In genomic region chr5:125003873-125004255, GRCm38 (mm10) we compare ENCODE assay signal across 8 mouse cellular contexts. TPM values are rescaled to one million over a fixed set of nuclear protein-coding genes. Genes with fewer than 3 reads are reported as not detected.
DNase-seq lines count a peak whose midpoint lies in the region; ATAC-seq lines count a peak whose summit lies in the region.

No protein-coding gene starts in this region.

- H3K27me3 ChIP-seq in neural tube, embryonic 11.5 days (ENCODE audit: control insufficient read depth, insufficient read depth, low read length): peaks cover 4% of the 10 kb centered on the region
- H3K27me3 ChIP-seq in liver, embryonic 16.5 days (ENCODE audit: control insufficient read depth, insufficient read depth, low read depth, low read length): peaks cover 31% of the 10 kb centered on the region

- H3K9ac ChIP-seq in neural tube, embryonic 11.5 days (ENCODE audit: low read length): peak overlapping the region; percentile 44
- no peak overlapping the region for H3K9ac ChIP-seq in liver, embryonic 16.5 days (ENCODE audit: low read depth, low read length)

- H3K4me1 ChIP-seq in neural tube, embryonic 11.5 days (ENCODE audit: control insufficient read depth, insufficient read depth, low read length): peaks cover 15% of the 10 kb centered on the region
- no peaks in the 10 kb centered on the region; the same call in 1 of the 2 replicates for H3K4me1 ChIP-seq in liver, embryonic 16.5 days (ENCODE audit: control insufficient read depth, low read depth, low read length)

- no peaks in the 10 kb centered on the region for H3K9me3 ChIP-seq in neural tube, embryonic 11.5 days (ENCODE audit: control insufficient read depth, low read length)
- no peaks in the 10 kb centered on the region for H3K9me3 ChIP-seq in liver, embryonic 16.5 days (replicated peaks; ENCODE audit: control insufficient read depth, low read length)

- intact Hi-C loops in left cerebral cortex, postnatal 25 days (cut with DNase I): no loop called here

- peak overlapping the region; percentile 66 for H3K4me2 ChIP-seq in neural tube, embryonic 11.5 days (ENCODE audit: low read depth)
- H3K4me2 ChIP-seq in liver, embryonic 16.5 days (ENCODE audit: low read depth, low read length): peak overlapping the region; percentile 48; the same call in 1 of the 2 replicates

- peak; percentile 20 for DNase-seq in embryo, embryonic 10 days (ENCODE audit: low spot score)
- no peak for DNase-seq in embryo, embryonic 10.5 days (ENCODE audit: low spot score)
- DNase-seq in neural tube, embryonic 11.5 days (ENCODE audit: low spot score): no peak
- DNase-seq in neural tube, embryonic 10.5 days (ENCODE audit: extremely low spot score, low spot score): no peak
- no peak for DNase-seq in retina, postnatal 1 day
- DNase-seq in left cerebral cortex, postnatal 25 days (ENCODE audit: low spot score in 2 of 2): no peak
- no peak for DNase-seq in adipocyte (ENCODE audit: low spot score)

- no peaks in the 10 kb centered on the region for H3K36me3 ChIP-seq in neural tube, embryonic 11.5 days (ENCODE audit: control insufficient read depth, insufficient read depth, low read length)
- H3K36me3 ChIP-seq in liver, embryonic 16.5 days (ENCODE audit: control insufficient read depth, insufficient read depth): no peaks in the 10 kb centered on the region

- 9% methylated on average over 15 of the region's 15 CpGs for WGBS in neural tube, embryonic 11.5 days
- WGBS in liver, embryonic 16.5 days (ENCODE audit: insufficient replicate concordance): 13% methylated on average over 15 of the region's 15 CpGs

- ATAC-seq in neural tube, embryonic 11.5 days (ENCODE audit: insufficient read depth, low FRiP score, low TSS enrichment): no peak
- no peak for ATAC-seq in liver, embryonic 16.5 days (ENCODE audit: low read depth)

- H3K4me3 ChIP-seq in neural tube, embryonic 11.5 days (ENCODE audit: low read depth, low read length): peak overlapping the region; percentile 32
- H3K4me3 ChIP-seq in liver, embryonic 16.5 days (ENCODE audit: low read depth, low read length): peak overlapping the region; percentile 29; the same call in 1 of the 2 replicates

- no peak overlapping the region for H3K27ac ChIP-seq in neural tube, embryonic 11.5 days (ENCODE audit: low read depth, low read length)
- H3K27ac ChIP-seq in liver, embryonic 16.5 days (ENCODE audit: low read length): no peak overlapping the region

RNA-seq across cellular contexts. Expression of gene Rflna, which starts 0.8 kb away (rescaled TPM):
- polyA plus RNA-seq in neural tube, embryonic 11.5 days (2014; fragmentation: Nextera tagmentation; extraction: Ambion mirVana): 7.7 and 8.6 TPM in 2 replicates
- polyA plus RNA-seq in liver, embryonic 16.5 days (2015; fragmentation: Nextera tagmentation; extraction: Ambion mirVana): 0.18 and 0.21 TPM in 2 replicates
- total RNA-seq in left cerebral cortex, postnatal 25 days (2021): 1 to 10 TPM in 1 of 2 experiments, under 1 TPM in 1; 0.87 to 1.0 TPM
